Mouse (Mus musculus) heart, embryonic 14.5 days (tissue): ENCODE results near the gene Plin1. TPM values are rescaled to one million over a fixed set of nuclear protein-coding genes. Genes with fewer than 3 reads are reported as not detected.

ENCODE experiments used
- ATAC-seq: fragments of 200-750 bp; cut with Nextera tagmentation; 2 replicates; pipeline ENCODE4 v1.8.0; 2017; ENCODE audit warnings: low read depth, moderate TSS enrichment; ENCODE audit not compliant: insufficient number of reproducible peaks, insufficient read depth, low FRiP score
- H3K27ac ChIP-seq, 2 experiments: fragments of 200-500 bp in 1 of 2; fragments of 300-500 bp in 1 of 2; sonication (generic) in 1 of 2; replicated peaks in 1 of 2; 2 replicates each; pipeline ENCODE4 v1.5.1; 2012 to 2014; ENCODE audit warnings: low read depth in 2 of 2, low read length in 2 of 2, control low read depth in 1 of 2, mild to moderate bottlenecking in 1 of 2, mixed read lengths in 1 of 2; ENCODE audit not compliant: control insufficient read depth in 1 of 2, insufficient read depth in 1 of 2
- H3K27me3 ChIP-seq: fragments of 300-500 bp; sonication (generic); 2 replicates; pipeline ENCODE4 v1.6.1; 2014; ENCODE audit warnings: mild to moderate bottlenecking, low read length, control low read depth; ENCODE audit not compliant: control insufficient read depth, insufficient read depth
- H3K36me3 ChIP-seq: fragments of 300-500 bp; sonication (generic); 2 replicates; pipeline ENCODE4 v1.6.1; 2014; ENCODE audit warnings: mild to moderate bottlenecking, control low read depth, low read length, mixed read lengths; ENCODE audit not compliant: control insufficient read depth, insufficient read depth
- H3K4me1 ChIP-seq, 2 experiments: fragments of 200-500 bp in 1 of 2; fragments of 300-500 bp in 1 of 2; sonication (generic) in 1 of 2; 2 replicates each; pipeline ENCODE4 v1.6.1; 2012 to 2014; ENCODE audit warnings: low read length in 2 of 2, control low read depth in 1 of 2, mixed read lengths in 1 of 2; ENCODE audit not compliant: control insufficient read depth in 2 of 2, insufficient read depth in 2 of 2
- H3K4me2 ChIP-seq: fragments of 300-500 bp; sonication (generic); 2 replicates; pipeline ENCODE4 v1.6.1; 2014; ENCODE audit warnings: mild to moderate bottlenecking, low read length
- H3K4me3 ChIP-seq, 2 experiments: fragments of 200-500 bp in 1 of 2; fragments of 300-500 bp in 1 of 2; sonication (generic) in 1 of 2; 2 replicates each; pipeline ENCODE4 v1.5.1; 2012 to 2014; ENCODE audit warnings: low read length in 2 of 2, mild to moderate bottlenecking in 2 of 2, control low read depth in 1 of 2, low read depth in 1 of 2, moderate library complexity in 1 of 2; ENCODE audit not compliant: control insufficient read depth in 1 of 2, insufficient read depth in 1 of 2
- H3K9ac ChIP-seq: fragments of 300-500 bp; sonication (generic); 2 replicates; pipeline ENCODE4 v1.6.1; 2014; ENCODE audit warnings: mild to moderate bottlenecking, low read length
- H3K9me3 ChIP-seq: fragments of 300-500 bp; sonication (generic); 2 replicates; pipeline ENCODE4 v1.6.1; 2016; ENCODE audit warnings: low read length, control low read depth; ENCODE audit not compliant: control insufficient read depth
- WGBS: fragments of 180-500 bp; shearing (Covaris S2); extraction: QIAGEN DNeasy Blood & Tissue Kit; methylation state at CpG from one replicate; pipeline ENCODE4 v1.1.7; 2014; 5-methylcytosine and 5-hydroxymethylcytosine counted together
- polyA plus RNA-seq: library from polyadenylated mRNA; unstranded; fragments of >200 nt; fragmentation: Nextera tagmentation; extraction: Ambion mirVana; gene quantifications from 2 replicates; pipeline ENCODE4 v1.2.1, GENCODE M21; 2014

The Plin1 gene
- polyA plus RNA-seq, 1 experiment from 2014 or later, result not detected

- Histone ChIP-seq H3K4me1 (peaks cover 0 to 3% of the 10 kb centered on the region in 2 experiments; a peak in 2 of 4 replicates), H3K36me3 (no peaks in the 10 kb centered on the region), H3K4me3 (no peak overlapping the region), H3K27me3 (no peaks in the 10 kb centered on the region), H3K27ac (no peak overlapping the region), H3K9me3 (no peaks in the 10 kb centered on the region), H3K4me2 (no peak overlapping the region), H3K9ac (no peak overlapping the region)
- 89% methylated on average over 9 of the region's 9 CpGs for WGBS
- ATAC-seq, result no peak
These were observed 11.3 kb upstream of the Plin1 start for GRCm38 (mm10) chr7:79744051-79744450.

DNA sequence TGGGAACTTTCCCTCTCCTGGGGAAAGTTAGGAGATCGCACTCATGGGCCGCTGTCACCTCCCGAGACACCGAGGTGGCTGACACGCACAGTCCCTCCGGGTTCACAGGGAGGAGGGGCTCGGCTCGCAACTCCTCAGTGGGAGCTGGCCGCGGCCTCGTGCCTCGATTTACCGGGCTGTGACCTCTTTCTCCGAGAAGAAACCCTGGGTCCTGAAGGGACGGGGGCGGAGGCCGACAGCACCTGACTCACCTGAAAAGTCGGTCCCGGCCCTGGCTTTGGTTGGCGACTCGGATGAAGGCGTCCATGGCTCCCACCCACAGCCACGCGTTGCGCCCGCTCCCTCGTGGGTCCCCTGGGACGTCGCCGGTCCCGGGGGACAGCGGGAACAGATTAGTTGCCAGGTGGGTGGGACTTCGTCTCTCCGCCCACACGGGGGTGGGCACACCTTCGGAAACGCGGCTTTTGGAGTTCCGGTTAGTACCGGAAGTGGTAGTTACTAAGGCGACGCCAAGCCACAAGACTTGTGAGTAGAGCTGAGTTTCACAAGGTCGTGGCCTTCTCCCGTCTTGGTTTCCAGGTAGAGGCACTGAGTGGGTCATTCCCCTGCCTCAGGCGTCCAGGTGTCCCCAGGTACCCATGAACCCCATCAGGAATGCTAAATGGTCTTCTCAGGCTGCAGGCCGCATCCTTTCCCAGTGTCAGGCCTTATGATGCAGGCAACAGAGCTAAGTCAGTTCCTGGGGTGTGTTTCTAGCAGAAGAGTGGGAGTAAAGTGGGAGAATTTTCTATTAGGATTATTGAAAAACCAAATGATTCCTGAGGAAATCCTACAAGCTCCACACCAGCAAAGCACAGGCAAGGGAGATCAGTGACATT is 10.2 kb upstream of the Plin1 start, which contains the start of the genes Pex11a and Wdr93:
TSS of gene Pex11a (minus strand) at position 473 of the 878 bp plus-strand sequence.
TSS of gene Wdr93 (plus strand) at position 505 of the 878 bp plus-strand sequence.
- peak within 1 kb of the TSS; percentile 73 for H3K4me3 ChIP-seq
- H3K4me2 ChIP-seq, result peak within 1 kb of the TSS; percentile 94
- H3K27ac ChIP-seq, result 0 out of 4 replicates have a peak within 1 kb of the TSS, but pooled peaks of 1 of the 2 experiments have one; percentile 24
- no peaks in the 10 kb centered on the region for H3K36me3 ChIP-seq
- peak within 1 kb of the TSS; percentile 82 for H3K9ac ChIP-seq
- 3% methylated on average over 46 of the region's 46 CpGs for WGBS
- no peaks in the 10 kb centered on the region for H3K9me3 ChIP-seq
- peaks cover 0 to 3% of the 10 kb centered on the region in 2 experiments; a peak in 2 of 4 replicates for H3K4me1 ChIP-seq
- H3K27me3 ChIP-seq, result no peaks in the 10 kb centered on the region
- ATAC-seq, result peak; percentile 85

GRCm38 (mm10) chr7:79742277-79742658 is 9.6 kb upstream of the Plin1 start:
- peaks cover 0 to 3% of the 10 kb centered on the region in 2 experiments; a peak in 2 of 4 replicates for H3K4me1 ChIP-seq
- WGBS, result 20% methylated on average over 11 of the region's 11 CpGs
- H3K27me3 ChIP-seq, result no peaks in the 10 kb centered on the region
- H3K4me3 ChIP-seq, result peak overlapping the region; percentile 73
- peaks cover 5% of the 10 kb centered on the region for H3K36me3 ChIP-seq
- no peaks in the 10 kb centered on the region for H3K9me3 ChIP-seq
- no peak for ATAC-seq
- peak overlapping the region; percentile 94 for H3K4me2 ChIP-seq
- peak overlapping the region; percentile 82 for H3K9ac ChIP-seq
- H3K27ac ChIP-seq, result no peak overlapping the region

DNA sequence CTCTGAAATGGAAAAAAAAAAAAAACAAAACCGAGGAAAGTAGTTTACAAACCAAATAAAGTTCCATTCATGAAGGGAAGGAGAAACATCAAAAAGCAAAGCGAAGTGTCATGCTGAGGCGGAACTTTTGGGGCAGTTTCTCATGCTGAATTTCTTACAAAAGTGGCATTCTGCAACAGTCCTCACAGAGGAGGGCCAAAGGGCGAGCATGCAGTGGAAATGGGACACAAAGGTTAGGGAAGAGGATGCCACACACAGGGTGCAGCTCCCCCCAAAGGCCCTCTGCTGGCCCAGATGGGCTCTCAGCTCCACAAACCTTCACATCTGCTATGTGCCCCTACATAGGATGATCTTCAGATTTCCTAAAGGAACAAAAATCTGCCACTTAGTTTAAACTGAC is 7.6 kb upstream of the Plin1 start:
- no peaks in the 10 kb centered on the region for H3K27me3 ChIP-seq
- WGBS, result 75% methylated on average over 4 of the region's 4 CpGs

GRCm38 (mm10) chr7:79738913-79739312 is 6.2 kb upstream of the Plin1 start:
- H3K27ac ChIP-seq, result no peak overlapping the region
- H3K9me3 ChIP-seq, result no peaks in the 10 kb centered on the region
- no peak for ATAC-seq
- WGBS, result 94% methylated on average over 2 of the region's 2 CpGs
- no peak overlapping the region for H3K9ac ChIP-seq
- H3K27me3 ChIP-seq, result no peaks in the 10 kb centered on the region
- peaks cover 0 to 3% of the 10 kb centered on the region in 2 experiments; a peak in 2 of 4 replicates for H3K4me1 ChIP-seq
- peaks cover 13% of the 10 kb centered on the region for H3K36me3 ChIP-seq
- no peak overlapping the region for H3K4me3 ChIP-seq
- H3K4me2 ChIP-seq, result no peak overlapping the region

More for the DNA sequence above, 7.6 kb upstream of the Plin1 start:
- H3K9ac ChIP-seq, result no peak overlapping the region
- no peak overlapping the region for H3K4me3 ChIP-seq
- peaks cover 13% of the 10 kb centered on the region for H3K36me3 ChIP-seq
- H3K27ac ChIP-seq, result no peak overlapping the region
- no peak for ATAC-seq
- peaks cover 0 to 3% of the 10 kb centered on the region in 2 experiments; a peak in 2 of 4 replicates for H3K4me1 ChIP-seq
- no peaks in the 10 kb centered on the region for H3K9me3 ChIP-seq
- H3K4me2 ChIP-seq, result no peak overlapping the region

- no peak overlapping the region for H3K9ac ChIP-seq
- H3K27ac ChIP-seq, result no peak overlapping the region
- 87% methylated on average over 14 of the region's 14 CpGs for WGBS
These were observed 3.8 kb upstream of the Plin1 start for GRCm38 (mm10) chr7:79736511-79736910.

DNA sequence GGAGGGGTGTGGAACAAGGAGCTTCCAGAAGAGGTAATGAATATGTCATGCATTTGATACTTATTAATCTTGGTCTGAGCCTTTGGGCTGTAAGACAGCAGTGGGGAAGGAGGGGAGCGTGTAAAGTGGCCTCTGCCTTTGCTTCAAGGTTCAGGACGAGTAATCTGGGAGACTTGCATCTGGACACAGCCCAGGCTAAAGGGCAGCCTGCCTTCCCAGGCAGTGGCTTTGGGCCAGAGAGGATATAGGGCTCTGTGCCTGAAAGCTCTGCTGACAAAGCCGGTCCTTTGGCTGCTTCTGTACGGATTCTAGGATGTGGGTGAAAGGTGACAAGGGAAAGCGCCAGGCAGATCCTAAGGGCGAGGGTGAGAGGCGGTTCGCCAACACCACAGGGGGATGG is 1.9 kb upstream of the Plin1 start:
- H3K9me3 ChIP-seq, result no peaks in the 10 kb centered on the region
- no peaks in the 10 kb centered on the region; the same call in 1 of the 2 replicates for H3K27me3 ChIP-seq
- no peak for ATAC-seq
- peaks cover 13% of the 10 kb centered on the region for H3K36me3 ChIP-seq
- 76% methylated on average over 8 of the region's 8 CpGs for WGBS
- no peak overlapping the region for H3K27ac ChIP-seq
- no peak overlapping the region for H3K4me3 ChIP-seq
- no peaks in the 10 kb centered on the region for H3K4me1 ChIP-seq
- no peak overlapping the region for H3K9ac ChIP-seq
- H3K4me2 ChIP-seq, result no peak overlapping the region

More at GRCm38 (mm10) chr7:79736511-79736910, 3.8 kb upstream of the Plin1 start:
- Histone ChIP-seq H3K27me3 (no peaks in the 10 kb centered on the region; the same call in 1 of the 2 replicates), H3K4me3 (no peak overlapping the region), H3K4me1 (no peaks in the 10 kb centered on the region), H3K36me3 (peaks cover 13% of the 10 kb centered on the region), H3K9me3 (no peaks in the 10 kb centered on the region), H3K4me2 (no peak overlapping the region)
- ATAC-seq, result no peak
